Mouse (Mus musculus): ENCODE measurements around the gene Arhgef40. TPM values are rescaled to one million over a fixed set of nuclear protein-coding genes. Genes with fewer than 3 reads are reported as not detected.

Arhgef40 gene
- total RNA-seq, 2 experiments from 2014 or later: 40.7 to 55.7 TPM

- no peak for DNase-seq
Observed at GRCm38 (mm10) chr14:52003981-52004495, 19.5 kb downstream of the Arhgef40 start.

- DNase-seq: no peak
Observed at GRCm38 (mm10) chr14:52005141-52005540, 20.6 kb downstream of the Arhgef40 start.

GRCm38 (mm10) chr14:52005616-52006015 lies 21.1 kb downstream of the Arhgef40 start:
- DNase-seq: no peak

- DNase-seq: no peak
Observed at GRCm38 (mm10) chr14:52006241-52006640, 21.7 kb downstream of the Arhgef40 start.

- no peak for DNase-seq
Observed at GRCm38 (mm10) chr14:52006771-52007170, 22.3 kb downstream of the Arhgef40 start.

- DNase-seq: peak; percentile 94
Observed at GRCm38 (mm10) chr14:52008321-52009203, 24.0 kb downstream of the Arhgef40 start.

GRCm38 (mm10) chr14:52009361-52009760 lies 24.8 kb downstream of the Arhgef40 start:
- DNase-seq: no peak

GRCm38 (mm10) chr14:52009841-52010240 lies 25.3 kb downstream of the Arhgef40 start:
- DNase-seq: no peak

GRCm38 (mm10) chr14:52010446-52011111 lies 26.1 kb downstream of the Arhgef40 start:
- no peak for DNase-seq

GRCm38 (mm10) chr14:52011683-52012082 lies 27.2 kb downstream of the Arhgef40 start:
- no peak for DNase-seq

GRCm38 (mm10) chr14:52012085-52012484 lies 27.6 kb downstream of the Arhgef40 start:
- DNase-seq: no peak

GRCm38 (mm10) chr14:52012553-52012952 lies 28.0 kb downstream of the Arhgef40 start:
- DNase-seq: no peak

- DNase-seq: no peak
Observed at GRCm38 (mm10) chr14:52013021-52013610, 28.6 kb downstream of the Arhgef40 start.

- DNase-seq: no peak
Observed at GRCm38 (mm10) chr14:52013771-52014219, 29.3 kb downstream of the Arhgef40 start.

- DNase-seq: no peak
Observed at GRCm38 (mm10) chr14:52014271-52014760, 29.8 kb downstream of the Arhgef40 start.

GRCm38 (mm10) chr14:52014761-52015311 lies 30.3 kb downstream of the Arhgef40 start:
- peak; percentile 50 for DNase-seq

- no peak for DNase-seq
Observed at GRCm38 (mm10) chr14:52015445-52016100, 31.1 kb downstream of the Arhgef40 start, which contains the start of gene Tmem253. TSS of gene Tmem253 (plus strand) at chr14:52015658.

GRCm38 (mm10) chr14:52016625-52017405 lies 32.3 kb downstream of the Arhgef40 start:
- DNase-seq: no peak

GRCm38 (mm10) chr14:52017662-52018061 lies 33.1 kb downstream of the Arhgef40 start:
- no peak for DNase-seq

- DNase-seq: no peak
Observed at GRCm38 (mm10) chr14:52018248-52019050, 33.9 kb downstream of the Arhgef40 start.

Measured in gastrocnemius, postnatal 10 days (tissue).